Mouse (Mus musculus): ENCODE measurements around the gene Pcyox1. TPM values are rescaled to one million over a fixed set of nuclear protein-coding genes. Genes with fewer than 3 reads are reported as not detected.
A peak's percentile ranks its signal among the peaks of the same experiment; 100 is the strongest.

Gene Pcyox1
- total and polyA plus RNA-seq, 2 experiments from 2014 or later: 44.5 to 44.7 TPM

- under 1% methylated on average over 50 of the region's 50 CpGs for WGBS
- Histone ChIP-seq H3K9me3 (replicated peaks; ENCODE audit: control insufficient read depth, low read length) (no peaks in the 10 kb centered on the region), H3K9ac (replicated peaks; ENCODE audit: low read depth, low read length) (peak overlapping the region; percentile 65), H3K4me3 (ENCODE audit: low read depth, low read length) (peak overlapping the region; percentile 65), H3K27me3 (ENCODE audit: control insufficient read depth, insufficient read depth, low read length) (no peaks in the 10 kb centered on the region), H3K36me3 (replicated peaks; ENCODE audit: control insufficient read depth, insufficient read depth, low read length) (peaks cover 11% of the 10 kb centered on the region), H3K4me1 (ENCODE audit: control insufficient read depth, insufficient read depth) (peaks cover 21% of the 10 kb centered on the region), H3K27ac (ENCODE audit: low read depth) (peak overlapping the region; percentile 71), H3K4me2 (ENCODE audit: low read depth, low read length) (peak overlapping the region; percentile 72)
- peak; percentile 98 for DNase-seq (ENCODE audit: low spot score)
- peak; percentile 97 for ATAC-seq (ENCODE audit: insufficient read depth, low read depth)
- no peak for TF ChIP-seq EP300 (IDR thresholded peaks at IDR 0.05; ENCODE audit: low read depth)
- TF ChIP-seq CTCF (IDR thresholded peaks at IDR 0.05; ENCODE audit: low read depth): no peak
Observed at GRCm38 (mm10) chr6:86371340-86371911, 25.5 kb downstream of the Pcyox1 start.

- TF ChIP-seq CTCF (IDR thresholded peaks at IDR 0.05; ENCODE audit: low read depth) (no peak), EP300 (IDR thresholded peaks at IDR 0.05; ENCODE audit: low read depth) (no peak)
- peak within 1 kb of the TSS; percentile 71 for H3K27ac ChIP-seq (ENCODE audit: low read depth)
- H3K4me1 ChIP-seq (ENCODE audit: control insufficient read depth, insufficient read depth): peaks cover 27% of the 10 kb centered on the region
- no peaks in the 10 kb centered on the region for H3K9me3 ChIP-seq (replicated peaks; ENCODE audit: control insufficient read depth, low read length)
- H3K36me3 ChIP-seq (replicated peaks; ENCODE audit: control insufficient read depth, insufficient read depth, low read length): peaks cover 6% of the 10 kb centered on the region
- H3K4me2 ChIP-seq (ENCODE audit: low read depth, low read length): peak within 1 kb of the TSS; percentile 72
- H3K27me3 ChIP-seq (ENCODE audit: control insufficient read depth, insufficient read depth, low read length): no peaks in the 10 kb centered on the region
- WGBS: 15% methylated on average over 15 of the region's 15 CpGs
- peak within 1 kb of the TSS; percentile 65 for H3K9ac ChIP-seq (replicated peaks; ENCODE audit: low read depth, low read length)
- no peak for DNase-seq (ENCODE audit: low spot score)
- peak; percentile 12 for ATAC-seq (ENCODE audit: insufficient read depth, low read depth)
- H3K4me3 ChIP-seq (ENCODE audit: low read depth, low read length): peak within 1 kb of the TSS; percentile 65
Observed at GRCm38 (mm10) chr6:86370764-86371339, 26.1 kb downstream of the Pcyox1 start, which contains the start of gene Snrpg. TSS of gene Snrpg (plus strand) at chr6:86371304.

- H3K27me3 ChIP-seq (ENCODE audit: control insufficient read depth, insufficient read depth, low read length): no peaks in the 10 kb centered on the region
- peak overlapping the region; percentile 65; the same call in 1 of the 2 replicates for H3K4me3 ChIP-seq (ENCODE audit: low read depth, low read length)
- DNase-seq (ENCODE audit: low spot score): no peak
- no peak for ATAC-seq (ENCODE audit: insufficient read depth, low read depth)
- H3K9ac ChIP-seq (replicated peaks; ENCODE audit: low read depth, low read length): no peak overlapping the region
- H3K4me1 ChIP-seq (ENCODE audit: control insufficient read depth, insufficient read depth): peaks cover 27% of the 10 kb centered on the region
- no peak overlapping the region for H3K27ac ChIP-seq (ENCODE audit: low read depth)
- H3K36me3 ChIP-seq (replicated peaks; ENCODE audit: control insufficient read depth, insufficient read depth, low read length): peaks cover 6% of the 10 kb centered on the region
- no peaks in the 10 kb centered on the region for H3K9me3 ChIP-seq (replicated peaks; ENCODE audit: control insufficient read depth, low read length)
- 59% methylated on average over 3 of the region's 3 CpGs for WGBS
- H3K4me2 ChIP-seq (ENCODE audit: low read depth, low read length): peak overlapping the region; percentile 72
- TF ChIP-seq EP300 (IDR thresholded peaks at IDR 0.05; ENCODE audit: low read depth) (no peak), CTCF (IDR thresholded peaks at IDR 0.05; ENCODE audit: low read depth) (0 out of 2 replicates have a peak, but pooled peaks have one; percentile 5)
Observed at GRCm38 (mm10) chr6:86370093-86370713, 26.8 kb downstream of the Pcyox1 start.

GRCm38 (mm10) chr6:86368479-86368878, 28.5 kb downstream of the Pcyox1 start:
- Histone ChIP-seq H3K4me3 (ENCODE audit: low read depth, low read length) (no peak overlapping the region), H3K9ac (replicated peaks; ENCODE audit: low read depth, low read length) (no peak overlapping the region), H3K27me3 (ENCODE audit: control insufficient read depth, insufficient read depth, low read length) (no peaks in the 10 kb centered on the region), H3K9me3 (replicated peaks; ENCODE audit: control insufficient read depth, low read length) (no peaks in the 10 kb centered on the region), H3K27ac (ENCODE audit: low read depth) (no peak overlapping the region), H3K4me2 (ENCODE audit: low read depth, low read length) (no peak overlapping the region), H3K36me3 (replicated peaks; ENCODE audit: control insufficient read depth, insufficient read depth, low read length) (peaks cover 6% of the 10 kb centered on the region), H3K4me1 (ENCODE audit: control insufficient read depth, insufficient read depth) (peaks cover 27% of the 10 kb centered on the region)
- 83% methylated on average over 5 of the region's 5 CpGs for WGBS
- ATAC-seq (ENCODE audit: insufficient read depth, low read depth) (no peak), DNase-seq (ENCODE audit: low spot score) (no peak)
- TF ChIP-seq EP300 (IDR thresholded peaks at IDR 0.05; ENCODE audit: low read depth) (no peak), CTCF (IDR thresholded peaks at IDR 0.05; ENCODE audit: low read depth) (no peak)

- Histone ChIP-seq H3K27ac (ENCODE audit: low read depth) (peak overlapping the region; percentile 85; the same call in 1 of the 2 replicates), H3K9ac (replicated peaks; ENCODE audit: low read depth, low read length) (no peak overlapping the region), H3K4me3 (ENCODE audit: low read depth, low read length) (no peak overlapping the region), H3K4me2 (ENCODE audit: low read depth, low read length) (peak overlapping the region; percentile 92; the same call in 1 of the 2 replicates), H3K27me3 (ENCODE audit: control insufficient read depth, insufficient read depth, low read length) (no peaks in the 10 kb centered on the region), H3K4me1 (ENCODE audit: control insufficient read depth, insufficient read depth) (peaks cover 21% of the 10 kb centered on the region), H3K36me3 (replicated peaks; ENCODE audit: control insufficient read depth, insufficient read depth, low read length) (peaks cover 6% of the 10 kb centered on the region), H3K9me3 (replicated peaks; ENCODE audit: control insufficient read depth, low read length) (no peaks in the 10 kb centered on the region)
- DNase-seq (ENCODE audit: low spot score): no peak
- no peak for ATAC-seq (ENCODE audit: insufficient read depth, low read depth)
- WGBS: 52% methylated on average over 2 of the region's 2 CpGs
- TF ChIP-seq EP300 (IDR thresholded peaks at IDR 0.05; ENCODE audit: low read depth) (no peak), CTCF (IDR thresholded peaks at IDR 0.05; ENCODE audit: low read depth) (no peak)
Observed at GRCm38 (mm10) chr6:86366853-86367249, 30.1 kb downstream of the Pcyox1 start.
